Mouse (Mus musculus): ENCODE data around the gene Sox14. TPM values are rescaled to one million over a fixed set of nuclear protein-coding genes. Genes with fewer than 3 reads are reported as not detected.

Sox14 gene
- not detected in 2 replicates for polyA plus RNA-seq (2015; fragmentation: Nextera tagmentation; extraction: Ambion mirVana)

GRCm38 (mm10) chr9:99875618-99876372, at the start of gene Sox14:
Sox14 (minus strand) TSS chr9:99876170.
- Histone ChIP-seq H3K4me1 (replicated peaks) (peaks cover 14% of the 10 kb centered on the region), H3K36me3 (no peaks in the 10 kb centered on the region), H3K4me3 (replicated peaks) (peak within 1 kb of the TSS; percentile 22), H3K4me2 (replicated peaks) (peak within 1 kb of the TSS; percentile 49), H3K27ac (no peak within 1 kb of the TSS), H3K27me3 (replicated peaks) (peaks cover 91% of the 10 kb centered on the region), H3K9me3 (no peaks in the 10 kb centered on the region), H3K9ac (no peak within 1 kb of the TSS)
- under 1% methylated on average over 44 of the region's 47 CpGs for WGBS
- ATAC-seq = 0 out of 2 replicates have a peak, but pooled peaks have one; percentile 55

- Histone ChIP-seq H3K4me3 (replicated peaks) (no peak overlapping the region), H3K27me3 (replicated peaks) (peaks cover 69% of the 10 kb centered on the region), H3K27ac (no peak overlapping the region), H3K4me1 (replicated peaks) (peaks cover 9% of the 10 kb centered on the region), H3K36me3 (no peaks in the 10 kb centered on the region), H3K4me2 (replicated peaks) (no peak overlapping the region), H3K9me3 (no peaks in the 10 kb centered on the region), H3K9ac (no peak overlapping the region)
- no peak for ATAC-seq
- WGBS = 3% methylated on average over 14 of the region's 14 CpGs
These were observed 3.3 kb upstream of the Sox14 start for GRCm38 (mm10) chr9:99879311-99879710.

GRCm38 (mm10) chr9:99878588-99878987, 2.6 kb upstream of the Sox14 start:
- Histone ChIP-seq H3K9me3 (no peaks in the 10 kb centered on the region), H3K4me2 (replicated peaks) (no peak overlapping the region), H3K9ac (no peak overlapping the region), H3K27me3 (replicated peaks) (peaks cover 68% of the 10 kb centered on the region), H3K36me3 (no peaks in the 10 kb centered on the region), H3K27ac (no peak overlapping the region), H3K4me3 (replicated peaks) (no peak overlapping the region), H3K4me1 (replicated peaks) (peaks cover 9% of the 10 kb centered on the region)
- WGBS = 11% methylated on average over 5 of the region's 5 CpGs
- ATAC-seq = no peak

GRCm38 (mm10) chr9:99877056-99877546, 1.1 kb upstream of the Sox14 start:
- no peak for ATAC-seq
- Histone ChIP-seq H3K36me3 (no peaks in the 10 kb centered on the region), H3K9ac (no peak overlapping the region), H3K27ac (no peak overlapping the region), H3K4me3 (replicated peaks) (no peak overlapping the region), H3K4me1 (replicated peaks) (peaks cover 9% of the 10 kb centered on the region), H3K27me3 (replicated peaks) (peaks cover 79% of the 10 kb centered on the region), H3K9me3 (no peaks in the 10 kb centered on the region), H3K4me2 (replicated peaks) (no peak overlapping the region)
- WGBS = 5% methylated on average over 22 of the region's 22 CpGs

GRCm38 (mm10) chr9:99876373-99877055, 544 bp upstream of the Sox14 start:
- no peak for ATAC-seq
- Histone ChIP-seq H3K9ac (no peak overlapping the region), H3K4me3 (replicated peaks) (peak overlapping the region; percentile 22)

GRCm38 (mm10) chr9:99874735-99875617, 994 bp downstream of the Sox14 start:
- Histone ChIP-seq H3K9ac (no peak overlapping the region), H3K4me2 (replicated peaks) (peak overlapping the region; percentile 49), H3K27ac (no peak overlapping the region), H3K9me3 (no peaks in the 10 kb centered on the region), H3K27me3 (replicated peaks) (peaks cover 94% of the 10 kb centered on the region), H3K36me3 (no peaks in the 10 kb centered on the region), H3K4me3 (replicated peaks) (0 out of 2 replicates have a peak overlapping the region, but pooled peaks have one; percentile 22), H3K4me1 (replicated peaks) (peaks cover 14% of the 10 kb centered on the region)
- 3% methylated on average over 52 of the region's 52 CpGs for WGBS
- no peak for ATAC-seq

More at GRCm38 (mm10) chr9:99876373-99877055, 544 bp upstream of the Sox14 start:
- Histone ChIP-seq H3K36me3 (no peaks in the 10 kb centered on the region), H3K9me3 (no peaks in the 10 kb centered on the region), H3K4me1 (replicated peaks) (peaks cover 11% of the 10 kb centered on the region), H3K4me2 (replicated peaks) (peak overlapping the region; percentile 49), H3K27ac (no peak overlapping the region), H3K27me3 (replicated peaks) (peaks cover 84% of the 10 kb centered on the region)
- under 1% methylated on average over 25 of the region's 25 CpGs for WGBS

DNA sequence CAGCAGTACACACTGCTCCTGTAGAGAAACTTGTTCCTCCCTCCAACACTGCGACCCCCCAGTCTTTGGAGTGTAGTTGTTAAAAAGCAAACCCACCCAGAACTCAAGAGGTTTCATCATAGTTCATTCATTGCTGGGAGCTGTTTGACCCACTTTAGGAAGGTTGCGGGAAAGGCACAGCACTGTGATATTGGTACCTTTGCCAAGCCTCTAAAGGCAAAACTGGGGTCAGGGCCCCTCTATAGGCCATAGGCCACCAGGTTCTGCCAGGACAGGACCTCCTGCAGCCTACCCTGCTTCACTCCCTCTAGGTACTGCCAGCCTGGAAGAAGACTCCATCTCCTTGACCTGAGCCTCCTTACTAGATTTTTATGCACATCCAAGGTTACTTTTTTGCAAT, 2.2 kb downstream of the Sox14 start:
- Histone ChIP-seq H3K27me3 (replicated peaks) (peaks cover 95% of the 10 kb centered on the region), H3K4me1 (replicated peaks) (peaks cover 20% of the 10 kb centered on the region), H3K4me3 (replicated peaks) (no peak overlapping the region), H3K36me3 (no peaks in the 10 kb centered on the region), H3K9ac (no peak overlapping the region), H3K9me3 (no peaks in the 10 kb centered on the region), H3K4me2 (replicated peaks) (no peak overlapping the region), H3K27ac (no peak overlapping the region)
- ATAC-seq = no peak
- 7% methylated on average over 2 of the region's 2 CpGs for WGBS

DNA sequence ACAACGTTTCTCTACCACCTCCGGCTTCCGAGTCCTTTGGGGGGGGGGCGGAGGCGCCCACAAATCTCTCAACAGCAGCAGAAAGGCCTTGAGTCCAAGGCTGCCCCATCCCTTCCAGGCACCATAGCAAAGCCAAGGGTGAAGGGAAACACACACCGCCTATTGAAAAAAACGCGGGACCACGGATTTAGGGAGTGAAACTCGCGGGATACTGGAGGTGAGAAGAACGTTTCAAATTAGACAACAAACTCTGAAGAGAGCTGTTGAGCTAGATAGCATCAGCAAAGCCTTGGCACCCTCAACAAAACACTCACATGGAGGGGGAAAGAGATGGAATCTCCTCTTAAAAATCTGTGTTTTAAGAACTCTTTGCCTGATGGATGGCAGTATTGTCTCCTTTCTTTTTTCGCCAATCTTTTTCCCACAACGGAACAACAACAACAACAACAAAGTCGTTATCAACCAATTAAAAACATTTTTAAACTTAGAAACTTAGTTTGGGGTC, 2.8 kb downstream of the Sox14 start:
- Histone ChIP-seq H3K36me3 (no peaks in the 10 kb centered on the region), H3K27me3 (replicated peaks) (peaks cover 95% of the 10 kb centered on the region), H3K4me3 (replicated peaks) (no peak overlapping the region), H3K9me3 (no peaks in the 10 kb centered on the region), H3K27ac (no peak overlapping the region), H3K4me1 (replicated peaks) (peaks cover 24% of the 10 kb centered on the region), H3K4me2 (replicated peaks) (no peak overlapping the region), H3K9ac (no peak overlapping the region)
- 1% methylated on average over 15 of the region's 15 CpGs for WGBS
- ATAC-seq = no peak

- 2% methylated on average over 31 of the region's 31 CpGs for WGBS
- Histone ChIP-seq H3K4me1 (replicated peaks) (peaks cover 24% of the 10 kb centered on the region), H3K27ac (no peak overlapping the region), H3K9me3 (no peaks in the 10 kb centered on the region), H3K4me2 (replicated peaks) (no peak overlapping the region), H3K27me3 (replicated peaks) (peaks cover 93% of the 10 kb centered on the region), H3K9ac (no peak overlapping the region), H3K36me3 (no peaks in the 10 kb centered on the region), H3K4me3 (replicated peaks) (no peak overlapping the region)
- ATAC-seq = no peak
These were observed 3.5 kb downstream of the Sox14 start for GRCm38 (mm10) chr9:99872204-99873115.

GRCm38 (mm10) chr9:99871556-99872203, 4.3 kb downstream of the Sox14 start:
- Histone ChIP-seq H3K36me3 (no peaks in the 10 kb centered on the region), H3K9me3 (no peaks in the 10 kb centered on the region), H3K4me2 (replicated peaks) (no peak overlapping the region), H3K4me1 (replicated peaks) (peaks cover 24% of the 10 kb centered on the region), H3K27ac (no peak overlapping the region), H3K4me3 (replicated peaks) (no peak overlapping the region), H3K9ac (no peak overlapping the region), H3K27me3 (replicated peaks) (peaks cover 93% of the 10 kb centered on the region)
- ATAC-seq = no peak
- WGBS = 1% methylated on average over 34 of the region's 34 CpGs
